Mouse (Mus musculus) small intestine, adult 2 months (tissue): ENCODE measurements around the gene Myog.

Source experiments
- CTCF ChIP-seq: fragments of 200-500 bp; IDR thresholded peaks from 2 replicates; pipeline ENCODE4 v1.5.1; 2012; ENCODE audit warnings: low read depth, mild to moderate bottlenecking, control low read depth, inconsistent platforms, low read length, moderate library complexity, mixed read lengths; ENCODE audit not compliant: insufficient replicate concordance, insufficient read length; ENCODE audit errors: extremely low read depth
- POLR2A ChIP-seq: fragments of 200-500 bp; IDR thresholded peaks from 2 replicates; pipeline ENCODE4 v1.6.1; 2012; ENCODE audit warnings: low read depth, mild to moderate bottlenecking, control low read depth, inconsistent platforms, low read length, moderate library complexity

DNA sequence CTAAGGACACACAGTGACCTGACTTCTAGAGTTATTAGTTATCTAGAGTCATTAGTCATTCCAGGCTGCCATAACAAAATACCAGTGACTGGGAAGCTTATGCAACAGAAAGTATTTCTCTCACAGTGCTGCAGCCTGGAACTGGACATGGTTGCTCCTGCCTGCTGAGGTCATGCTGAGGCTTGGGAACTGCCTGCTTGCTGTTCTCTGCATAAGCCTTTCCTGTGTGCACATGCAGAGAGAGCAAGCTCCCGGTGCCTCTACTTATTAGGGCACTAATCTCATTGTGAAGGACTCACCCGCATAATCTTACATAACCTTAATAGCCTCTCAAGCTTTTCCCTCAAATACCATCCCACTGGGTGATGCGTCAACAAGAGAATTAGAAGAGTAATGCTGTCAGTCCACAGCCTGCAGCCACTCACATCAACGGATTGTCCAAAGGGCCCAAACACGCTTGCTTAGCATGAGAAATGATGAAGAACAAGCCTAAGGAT, 17.0 kb upstream of the Myog start:
- TF ChIP-seq POLR2A (no peak), CTCF (no peak)
